Mouse (Mus musculus) spleen, adult 2 months (tissue): ENCODE measurements at regions not wholly inside any gene's neighbourhood (a gene's known extent, or its start where the extent isn't known, plus 50 kb on each side); places are given as distances from the start of the nearest gene placed in this dataset.

Experiments
- DNase-seq, 2 experiments: peaks; one replicate each; pipeline versions ENCODE4 v3.0.0 to v3.0.0-alpha.2; 2012 to 2021; ENCODE audit warnings: low spot score in 2 of 2, low read depth in 1 of 2
- H3K27ac ChIP-seq: fragments of 200-500 bp; 2 replicates; pipeline ENCODE4 v1.5.1; 2012; ENCODE audit warnings: low read length, inconsistent platforms; ENCODE audit not compliant: insufficient read depth
- H3K27me3 ChIP-seq: fragments of 200-500 bp; 2 replicates; pipeline ENCODE4 v1.6.1; 2012; ENCODE audit warnings: mild to moderate bottlenecking, moderate library complexity, low read length, inconsistent platforms; ENCODE audit not compliant: control insufficient read depth, insufficient read depth
- H3K36me3 ChIP-seq: fragments of 200-500 bp; 2 replicates; pipeline ENCODE4 v1.6.1; 2012; ENCODE audit warnings: mild to moderate bottlenecking, low read length, inconsistent platforms; ENCODE audit not compliant: control insufficient read depth, insufficient read depth
- H3K4me1 ChIP-seq: fragments of 200-500 bp; 2 replicates; pipeline ENCODE4 v1.6.1; 2011; ENCODE audit warnings: inconsistent platforms; ENCODE audit not compliant: control insufficient read depth, insufficient read depth, insufficient read length
- H3K4me3 ChIP-seq: fragments of 200-500 bp; 2 replicates; pipeline ENCODE4 v1.5.1; 2011; ENCODE audit warnings: mild to moderate bottlenecking, inconsistent platforms; ENCODE audit not compliant: insufficient read depth, insufficient read length; ENCODE audit errors: extremely low read depth
- CTCF ChIP-seq: fragments of 200-500 bp; IDR thresholded peaks from 2 replicates; pipeline ENCODE4 v1.5.1; 2011; ENCODE audit warnings: mild to moderate bottlenecking, inconsistent platforms; ENCODE audit not compliant: insufficient read depth, insufficient read length, insufficient replicate concordance; ENCODE audit errors: extremely low read depth
- POLR2A ChIP-seq: fragments of 200-500 bp; IDR thresholded peaks from 2 replicates; pipeline ENCODE4 v1.6.1; 2011; ENCODE audit warnings: low read depth, low read length, inconsistent platforms
- WGBS: fragments of 180-500 bp; shearing (Covaris S2); methylation state at CpG from one replicate; pipeline ENCODE4 v1.1.7; 2018; 5-methylcytosine and 5-hydroxymethylcytosine counted together

DNA sequence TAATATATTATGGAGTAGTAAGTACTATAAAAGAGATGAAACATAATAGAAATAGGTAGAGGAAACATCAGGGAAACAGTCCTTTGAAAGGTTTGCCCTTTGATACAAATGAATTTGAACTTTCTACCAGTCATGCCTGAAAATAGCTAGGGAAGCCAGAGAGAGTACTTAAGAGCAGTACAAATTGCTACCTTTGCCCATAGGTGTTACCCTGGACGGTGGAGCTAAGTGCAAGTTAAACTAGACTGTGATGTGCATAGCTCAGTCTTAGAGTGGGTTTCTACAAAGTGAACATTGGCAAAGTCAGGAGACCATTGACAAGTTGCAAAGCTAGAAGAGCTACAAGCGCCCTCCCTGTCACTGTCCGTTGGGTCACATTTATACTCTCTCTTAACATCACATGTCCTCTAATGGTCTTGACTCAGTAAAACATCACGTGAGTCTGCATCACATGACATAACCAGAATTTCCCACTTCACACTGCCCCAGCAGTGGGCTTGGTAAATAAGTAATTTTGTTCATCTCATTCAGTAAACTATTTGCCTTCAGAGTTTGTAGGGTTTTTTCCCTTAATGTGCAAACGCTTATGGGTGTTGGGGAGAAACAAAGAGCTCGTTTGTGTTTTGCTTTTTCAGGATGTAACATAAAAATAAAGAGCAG is 80.6 kb upstream of the Itga1 start:
- DNase-seq = no peak

DNA sequence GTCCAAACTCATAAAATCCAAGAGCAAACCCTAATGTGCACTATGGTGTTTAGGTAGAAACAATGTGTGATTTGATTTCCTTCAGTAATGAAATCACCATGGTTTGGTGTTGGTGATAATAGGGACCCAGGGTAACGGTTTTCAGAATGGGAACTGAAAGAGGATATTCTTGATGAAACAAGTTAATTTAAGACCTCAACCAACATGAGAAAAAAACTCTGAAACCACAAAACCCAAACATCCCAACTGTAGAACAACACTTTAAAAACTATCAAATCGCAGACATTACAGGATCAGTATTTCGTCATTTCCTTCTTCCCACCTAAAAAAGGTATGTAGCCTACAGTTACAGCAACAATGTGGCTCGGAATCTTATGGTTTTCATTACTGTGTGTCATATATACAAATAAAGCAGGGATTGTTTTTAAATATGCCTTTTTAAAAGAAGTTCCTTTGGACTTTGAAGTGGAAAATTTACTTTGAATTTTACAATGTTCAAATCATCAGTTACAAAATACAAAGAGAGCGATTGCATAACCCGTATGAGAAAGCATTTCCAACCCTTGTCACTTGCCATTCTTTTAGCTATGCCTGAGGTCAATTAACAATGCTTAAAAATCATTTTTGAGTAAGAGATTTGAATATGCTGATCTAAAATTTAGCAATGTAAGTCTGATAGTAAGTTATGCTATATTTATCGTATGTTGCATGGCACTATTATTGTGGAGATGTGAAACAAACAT is 76.6 kb upstream of the Itga1 start:
- TF ChIP-seq CTCF = no peak
- no peak for TF ChIP-seq POLR2A
- no peak for DNase-seq
- H3K4me1 ChIP-seq = no peaks in the 10 kb centered on the region; the same call in 1 of the 2 replicates
- H3K27ac ChIP-seq = no peak overlapping the region
- H3K36me3 ChIP-seq = no peaks in the 10 kb centered on the region
- H3K4me3 ChIP-seq = no peak overlapping the region
- WGBS = 38% methylated on average over 7 of the region's 7 CpGs
- no peaks in the 10 kb centered on the region for H3K27me3 ChIP-seq

More for the DNA sequence above, 80.6 kb upstream of the Itga1 start:
- Histone ChIP-seq H3K27me3 (no peaks in the 10 kb centered on the region), H3K4me3 (no peak overlapping the region), H3K27ac (no peak overlapping the region), H3K4me1 (no peaks in the 10 kb centered on the region; the same call in 1 of the 2 replicates), H3K36me3 (no peaks in the 10 kb centered on the region)
- 88% methylated on average over 6 of the region's 6 CpGs for WGBS
- TF ChIP-seq POLR2A (no peak), CTCF (no peak)

DNA sequence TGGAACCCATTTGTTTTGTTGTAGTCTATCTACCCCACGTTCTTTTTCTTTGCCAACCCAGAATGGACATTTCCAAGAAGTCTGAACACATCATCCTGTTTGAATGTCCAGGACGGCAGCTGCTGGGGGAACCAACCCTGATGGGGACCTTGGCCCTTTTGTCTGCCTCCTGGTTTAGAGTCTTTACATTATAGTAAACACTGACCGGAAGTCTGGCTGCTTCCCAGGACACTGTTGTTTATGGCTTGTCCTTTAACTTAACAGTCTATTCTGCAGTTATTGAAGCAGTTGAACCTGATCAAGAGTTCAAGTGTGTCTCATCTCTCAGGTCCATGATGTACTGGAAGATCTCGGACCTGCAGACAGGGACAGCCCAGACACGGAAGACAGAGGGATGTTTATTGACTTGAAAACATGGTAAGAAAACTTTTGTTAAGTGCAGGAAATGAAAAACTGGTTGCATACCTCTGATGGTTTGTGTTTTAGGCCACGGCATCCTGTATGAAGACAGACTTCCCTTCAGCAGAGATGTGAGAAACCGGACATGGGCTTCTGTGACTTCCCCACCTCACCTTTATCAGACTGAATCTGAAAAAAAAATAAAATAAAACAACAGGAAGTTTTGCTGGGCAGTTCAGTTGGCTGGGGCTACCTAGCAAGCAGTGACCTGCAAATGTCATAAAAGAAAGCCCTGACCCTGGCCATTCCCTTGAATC is 69.7 kb upstream of the Itga1 start:
- 46% methylated on average over 7 of the region's 7 CpGs for WGBS
- Histone ChIP-seq H3K27me3 (no peaks in the 10 kb centered on the region), H3K27ac (no peak overlapping the region), H3K4me3 (no peak overlapping the region), H3K36me3 (no peaks in the 10 kb centered on the region), H3K4me1 (peaks cover 3% of the 10 kb centered on the region; the same call in 1 of the 2 replicates)
- DNase-seq = no peak
- TF ChIP-seq CTCF = no peak
- no peak for TF ChIP-seq POLR2A

- Histone ChIP-seq H3K27me3 (no peaks in the 10 kb centered on the region), H3K36me3 (no peaks in the 10 kb centered on the region), H3K27ac (no peak overlapping the region), H3K4me3 (no peak overlapping the region), H3K4me1 (peaks cover 2% of the 10 kb centered on the region; the same call in 1 of the 2 replicates)
- no peak for DNase-seq
- TF ChIP-seq POLR2A (no peak), CTCF (no peak)
- 91% methylated on average over 3 of the region's 3 CpGs for WGBS
Observed at GRCm38 (mm10) chr13:115165981-115166380, 64.2 kb upstream of the Itga1 start.

- Histone ChIP-seq H3K4me1 (peaks cover 2% of the 10 kb centered on the region; the same call in 1 of the 2 replicates), H3K4me3 (no peak overlapping the region), H3K36me3 (no peaks in the 10 kb centered on the region), H3K27ac (no peak overlapping the region), H3K27me3 (no peaks in the 10 kb centered on the region)
- 53% methylated on average over 4 of the region's 4 CpGs for whole genome bisulfite sequencing
- DNase-seq = no peak
- no peak for TF ChIP-seq POLR2A
- TF ChIP-seq CTCF = no peak
Observed at GRCm38 (mm10) chr13:115162689-115163413, 61.1 kb upstream of the Itga1 start.

DNA sequence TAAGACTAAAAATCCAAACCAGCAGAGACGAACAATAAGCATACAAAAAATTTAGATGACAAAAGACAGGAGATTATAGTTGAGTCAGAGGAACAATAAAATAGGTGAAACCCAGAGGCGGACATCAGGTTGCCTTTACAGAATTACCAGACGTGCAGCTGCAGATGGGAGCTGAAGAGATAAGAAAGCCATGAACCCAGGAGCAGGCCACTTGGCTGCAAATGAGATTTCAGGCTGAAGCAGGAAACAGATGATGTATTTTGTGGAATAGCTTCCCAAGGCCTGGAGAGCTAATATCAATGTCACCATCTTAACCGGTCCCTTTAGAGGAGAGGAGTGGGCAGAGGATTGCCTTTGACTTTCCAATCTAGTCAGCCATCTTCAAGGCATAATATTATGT is 57.6 kb upstream of the Itga1 start:
- H3K27me3 ChIP-seq = no peaks in the 10 kb centered on the region
- TF ChIP-seq POLR2A (no peak), CTCF (no peak)
- H3K4me3 ChIP-seq = no peak overlapping the region
- H3K4me1 ChIP-seq = peaks cover 2% of the 10 kb centered on the region; the same call in 1 of the 2 replicates
- no peak overlapping the region for H3K27ac ChIP-seq
- 87% methylated on average over 4 of the region's 4 CpGs for WGBS
- no peak for DNase-seq
- H3K36me3 ChIP-seq = no peaks in the 10 kb centered on the region
